8 mouse cellular contexts compared by ENCODE assay signal in the genomic region with DNA sequence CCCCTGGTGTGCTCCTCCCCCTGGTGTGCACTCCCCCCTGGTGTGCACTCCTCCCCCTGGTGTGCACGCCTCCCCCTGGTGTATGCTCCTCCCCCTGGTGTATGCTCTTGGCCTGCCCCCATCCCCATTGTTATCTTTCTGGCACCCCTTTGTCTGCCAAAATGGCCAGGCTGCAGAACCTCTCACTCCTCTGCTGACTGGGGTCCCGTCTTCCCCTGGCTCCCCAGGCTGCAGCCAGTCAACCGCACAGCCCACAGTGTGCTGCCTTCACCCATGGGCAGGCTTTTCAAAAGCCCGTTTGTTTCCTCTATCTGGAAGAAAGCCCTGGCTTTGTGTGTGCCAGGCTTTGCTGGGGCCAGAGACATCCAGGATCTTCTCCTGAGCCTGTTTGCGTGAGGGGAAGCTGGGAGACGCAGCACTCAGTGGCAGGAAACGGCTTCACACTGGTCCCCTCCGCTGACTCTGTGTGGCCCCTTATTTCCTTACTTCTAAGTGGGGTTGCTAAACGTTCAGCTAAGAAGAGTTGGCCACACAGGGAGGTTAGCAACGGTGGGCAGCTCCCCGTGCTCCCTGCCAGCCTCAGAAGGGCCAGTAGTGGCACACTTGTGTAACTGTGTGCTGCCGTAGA.
DNase-seq lines count a peak whose midpoint lies in the region; ATAC-seq and TF ChIP-seq lines count a peak whose summit lies in the region.

No protein-coding gene starts in this region.

- H3K9ac ChIP-seq in heart, postnatal 0 days (replicated peaks; ENCODE audit: low read depth, low read length): peak overlapping the region; percentile 38; the same call in 1 of the 2 replicates
- peak overlapping the region; percentile 28; the same call in 1 of the 2 replicates for H3K9ac ChIP-seq in limb, embryonic 14.5 days (ENCODE audit: low read depth, low read length, severe bottlenecking)

- peak; percentile 85 for DNase-seq in retina, postnatal 1 day
- no peak for DNase-seq in retina, embryonic 14.5 days (ENCODE audit: low spot score)
- peak; percentile 70 to 73 for DNase-seq in cerebellum, postnatal 36 days
- DNase-seq in heart, postnatal 0 days (ENCODE audit: low spot score): no peak
- DNase-seq in limb, embryonic 14.5 days (ENCODE audit: low spot score): no peak
- DNase-seq in neural tube, embryonic 10.5 days (ENCODE audit: extremely low spot score, low spot score): peak; percentile 45
- no peak for DNase-seq in gastrocnemius, postnatal 14 days
- DNase-seq in kidney, adult 2 months: no peak

- peaks cover 54% of the 10 kb centered on the region for H3K4me1 ChIP-seq in heart, postnatal 0 days (ENCODE audit: control insufficient read depth, insufficient read depth)
- peaks cover 36% of the 10 kb centered on the region for H3K4me1 ChIP-seq in limb, embryonic 14.5 days (ENCODE audit: control insufficient read depth, insufficient read depth, low read length)
- peaks cover 31% of the 10 kb centered on the region for H3K4me1 ChIP-seq in kidney, adult 2 months (ENCODE audit: control insufficient read depth, insufficient read depth, low read length)

- TF ChIP-seq CTCF in heart, postnatal 0 days (IDR thresholded peaks at IDR 0.05; ENCODE audit: low read depth): peak; percentile 31
- no peak for TF ChIP-seq CTCF in kidney, adult 2 months (conservative IDR thresholded peaks at IDR 0.05; ENCODE audit: insufficient read depth, insufficient read length, low read depth, low read length)

- H3K9me3 ChIP-seq in heart, postnatal 0 days (replicated peaks; ENCODE audit: control insufficient read depth, low read length): no peaks in the 10 kb centered on the region
- H3K9me3 ChIP-seq in limb, embryonic 14.5 days (ENCODE audit: control insufficient read depth, low read length): no peaks in the 10 kb centered on the region

- no peaks in the 10 kb centered on the region for H3K27me3 ChIP-seq in heart, postnatal 0 days (ENCODE audit: control insufficient read depth, insufficient read depth, low read length)
- H3K27me3 ChIP-seq in limb, embryonic 14.5 days (ENCODE audit: control insufficient read depth, insufficient read depth, low read length): no peaks in the 10 kb centered on the region
- no peaks in the 10 kb centered on the region for H3K27me3 ChIP-seq in kidney, adult 2 months (replicated peaks; ENCODE audit: control insufficient read depth, insufficient read depth, low read length)

- H3K27ac ChIP-seq in heart, postnatal 0 days (ENCODE audit: low read depth): peak overlapping the region; percentile 91
- peak overlapping the region; percentile 39 for H3K27ac ChIP-seq in limb, embryonic 14.5 days (replicated peaks; ENCODE audit: low read depth, low read length)
- no peak overlapping the region for H3K27ac ChIP-seq in kidney, adult 2 months (ENCODE audit: insufficient read depth, low read depth, low read length)

- H3K4me2 ChIP-seq in heart, postnatal 0 days (ENCODE audit: low read depth, low read length): peak overlapping the region; percentile 11
- peak overlapping the region; percentile 17; the same call in 1 of the 2 replicates for H3K4me2 ChIP-seq in limb, embryonic 14.5 days (replicated peaks; ENCODE audit: low read depth, low read length, severe bottlenecking)

- no peak overlapping the region for H3K4me3 ChIP-seq in heart, postnatal 0 days (ENCODE audit: low read depth, low read length)
- no peak overlapping the region for H3K4me3 ChIP-seq in limb, embryonic 14.5 days (replicated peaks; ENCODE audit: low read length)
- H3K4me3 ChIP-seq in kidney, adult 2 months (ENCODE audit: insufficient read depth, low read depth, low read length): no peak overlapping the region

- peaks cover 22% of the 10 kb centered on the region for H3K36me3 ChIP-seq in heart, postnatal 0 days (replicated peaks; ENCODE audit: control insufficient read depth, insufficient read depth, low read length)
- peaks cover 5% of the 10 kb centered on the region; the same call in 1 of the 2 replicates for H3K36me3 ChIP-seq in limb, embryonic 14.5 days (ENCODE audit: control insufficient read depth, insufficient read depth, low read length)
- H3K36me3 ChIP-seq in kidney, adult 2 months (ENCODE audit: control insufficient read depth, insufficient read depth, low read length): no peaks in the 10 kb centered on the region

- ATAC-seq in heart, postnatal 0 days (ENCODE audit: insufficient read depth, low read depth): peak; percentile 69
- peak; percentile 13; the same call in 1 of the 2 replicates for ATAC-seq in limb, embryonic 14.5 days (ENCODE audit: low FRiP score, low read depth)

- no peak for TF ChIP-seq POLR2A in limb, embryonic 14.5 days (IDR thresholded peaks at IDR 0.05; ENCODE audit: borderline replicate concordance, extremely low read depth, insufficient read depth, insufficient read length)
- no peak for TF ChIP-seq POLR2A in kidney, adult 2 months (IDR thresholded peaks at IDR 0.05; ENCODE audit: low read depth, low read length)

- WGBS in heart, postnatal 0 days: 11% methylated on average over 12 of the region's 12 CpGs
- 40% methylated on average over 11 of the region's 12 CpGs for WGBS in limb, embryonic 14.5 days
- 37% methylated on average over 12 of the region's 12 CpGs for WGBS in kidney, adult 2 months

- intact Hi-C loops in gastrocnemius, postnatal 14 days (cut with DNase I; ENCODE audit: low total_unique reads): no loop called here

- no peak for TF ChIP-seq EP300 in heart, postnatal 0 days (IDR thresholded peaks at IDR 0.05; ENCODE audit: low read depth)

Comparison
In these comparisons a context has a peak if more than half of its experiments do, and no peak if none do; other contexts are left out.
1. DNase-seq: peak in retina, postnatal 1 day (single experiment), cerebellum, postnatal 36 days (2 of 2) and neural tube, embryonic 10.5 days (single experiment); none in retina, embryonic 14.5 days (single experiment), heart, postnatal 0 days (single experiment), limb, embryonic 14.5 days (single experiment), gastrocnemius, postnatal 14 days (single experiment) and kidney, adult 2 months (single experiment).